Mouse (Mus musculus): ENCODE measurements around the gene Pfkl. TPM values are rescaled to one million over a fixed set of nuclear protein-coding genes. Genes with fewer than 3 reads are reported as not detected.
"Not testable (repeated sequence)": the region's sequence is repeated elsewhere in the genome, so short reads cannot be mapped to it uniquely, and the experiment has no call there.

The Pfkl gene
- 46.0 to 51.9 TPM (median 46.4 TPM) in 3 replicates for total RNA-seq (2017)

- ATAC-seq (replicated peaks; ENCODE audit: insufficient number of reproducible peaks, low FRiP score, low TSS enrichment, poor library complexity, severe bottlenecking): no peak
These were observed at the start of gene Pfkl for GRCm38 (mm10) chr10:78009945-78010293. Gene Pfkl (minus strand): TSS chr10:78010083.

GRCm38 (mm10) chr10:78057056-78057455, 47.2 kb upstream of the Pfkl start:
- no peak for ATAC-seq (replicated peaks; ENCODE audit: insufficient number of reproducible peaks, low FRiP score, low TSS enrichment, poor library complexity, severe bottlenecking)

- no peak for ATAC-seq (replicated peaks; ENCODE audit: insufficient number of reproducible peaks, low FRiP score, low TSS enrichment, poor library complexity, severe bottlenecking)
These were observed 45.0 kb upstream of the Pfkl start for GRCm38 (mm10) chr10:78054633-78055565.

- no peak for ATAC-seq (replicated peaks; ENCODE audit: insufficient number of reproducible peaks, low FRiP score, low TSS enrichment, poor library complexity, severe bottlenecking)
These were observed 39.7 kb upstream of the Pfkl start for GRCm38 (mm10) chr10:78049519-78050035.

GRCm38 (mm10) chr10:78048061-78048730, 38.3 kb upstream of the Pfkl start:
- no peak for ATAC-seq (replicated peaks; ENCODE audit: insufficient number of reproducible peaks, low FRiP score, low TSS enrichment, poor library complexity, severe bottlenecking)

GRCm38 (mm10) chr10:78046388-78046787, 36.5 kb upstream of the Pfkl start:
- ATAC-seq (replicated peaks; ENCODE audit: insufficient number of reproducible peaks, low FRiP score, low TSS enrichment, poor library complexity, severe bottlenecking): no peak

GRCm38 (mm10) chr10:78044531-78044930, 34.6 kb upstream of the Pfkl start:
- ATAC-seq (replicated peaks; ENCODE audit: insufficient number of reproducible peaks, low FRiP score, low TSS enrichment, poor library complexity, severe bottlenecking): no peak

- ATAC-seq (replicated peaks; ENCODE audit: insufficient number of reproducible peaks, low FRiP score, low TSS enrichment, poor library complexity, severe bottlenecking): peak; percentile 56
These were observed 33.5 kb upstream of the Pfkl start, which contains the start of gene Aire for GRCm38 (mm10) chr10:78043406-78043836. Gene Aire (minus strand): TSS chr10:78043610.

GRCm38 (mm10) chr10:78042697-78043405, 33.0 kb upstream of the Pfkl start:
- ATAC-seq (replicated peaks; ENCODE audit: insufficient number of reproducible peaks, low FRiP score, low TSS enrichment, poor library complexity, severe bottlenecking): no peak; the same call in 1 of the 2 replicates

- no peak for ATAC-seq (replicated peaks; ENCODE audit: insufficient number of reproducible peaks, low FRiP score, low TSS enrichment, poor library complexity, severe bottlenecking)
These were observed 32.2 kb upstream of the Pfkl start for GRCm38 (mm10) chr10:78042096-78042495.

GRCm38 (mm10) chr10:78041647-78042046, 31.8 kb upstream of the Pfkl start, which contains the start of gene Dnmt3l:
Gene Dnmt3l (plus strand): TSS chr10:78041947.
- ATAC-seq (replicated peaks; ENCODE audit: insufficient number of reproducible peaks, low FRiP score, low TSS enrichment, poor library complexity, severe bottlenecking): no peak

GRCm38 (mm10) chr10:78037139-78037538, 27.3 kb upstream of the Pfkl start:
- no peak for ATAC-seq (replicated peaks; ENCODE audit: insufficient number of reproducible peaks, low FRiP score, low TSS enrichment, poor library complexity, severe bottlenecking)

- ATAC-seq (replicated peaks; ENCODE audit: insufficient number of reproducible peaks, low FRiP score, low TSS enrichment, poor library complexity, severe bottlenecking): no peak
These were observed 22.1 kb upstream of the Pfkl start for GRCm38 (mm10) chr10:78031987-78032386.

- no peak for ATAC-seq (replicated peaks; ENCODE audit: insufficient number of reproducible peaks, low FRiP score, low TSS enrichment, poor library complexity, severe bottlenecking)
These were observed 19.2 kb upstream of the Pfkl start for GRCm38 (mm10) chr10:78029080-78029479.

GRCm38 (mm10) chr10:78028129-78028528, 18.2 kb upstream of the Pfkl start:
- peak; percentile 88 for ATAC-seq (replicated peaks; ENCODE audit: insufficient number of reproducible peaks, low FRiP score, low TSS enrichment, poor library complexity, severe bottlenecking)

GRCm38 (mm10) chr10:78025453-78025852, 15.6 kb upstream of the Pfkl start:
- 0 out of 2 replicates have a peak, but pooled peaks have one; percentile 53 for ATAC-seq (replicated peaks; ENCODE audit: insufficient number of reproducible peaks, low FRiP score, low TSS enrichment, poor library complexity, severe bottlenecking)

- ATAC-seq (replicated peaks; ENCODE audit: insufficient number of reproducible peaks, low FRiP score, low TSS enrichment, poor library complexity, severe bottlenecking): not testable (repeated sequence)
These were observed 10.1 kb upstream of the Pfkl start for GRCm38 (mm10) chr10:78019984-78020383.

- no peak for ATAC-seq (replicated peaks; ENCODE audit: insufficient number of reproducible peaks, low FRiP score, low TSS enrichment, poor library complexity, severe bottlenecking)
These were observed 9.4 kb upstream of the Pfkl start for GRCm38 (mm10) chr10:78019291-78019690.

GRCm38 (mm10) chr10:78018797-78019203, 8.9 kb upstream of the Pfkl start:
- peak; percentile 80 for ATAC-seq (replicated peaks; ENCODE audit: insufficient number of reproducible peaks, low FRiP score, low TSS enrichment, poor library complexity, severe bottlenecking)
